Mouse (Mus musculus) kidney, adult 11 months (tissue): ENCODE measurements around the gene Mfsd2a.
"Not testable (repeated sequence)": the region's sequence is repeated elsewhere in the genome, so short reads cannot be mapped to it uniquely, and the experiment has no call there.

Experiments used
- DNase-seq: peaks from one replicate; pipeline ENCODE4 v3.0.0; 2022

Mfsd2a gene

DNA sequence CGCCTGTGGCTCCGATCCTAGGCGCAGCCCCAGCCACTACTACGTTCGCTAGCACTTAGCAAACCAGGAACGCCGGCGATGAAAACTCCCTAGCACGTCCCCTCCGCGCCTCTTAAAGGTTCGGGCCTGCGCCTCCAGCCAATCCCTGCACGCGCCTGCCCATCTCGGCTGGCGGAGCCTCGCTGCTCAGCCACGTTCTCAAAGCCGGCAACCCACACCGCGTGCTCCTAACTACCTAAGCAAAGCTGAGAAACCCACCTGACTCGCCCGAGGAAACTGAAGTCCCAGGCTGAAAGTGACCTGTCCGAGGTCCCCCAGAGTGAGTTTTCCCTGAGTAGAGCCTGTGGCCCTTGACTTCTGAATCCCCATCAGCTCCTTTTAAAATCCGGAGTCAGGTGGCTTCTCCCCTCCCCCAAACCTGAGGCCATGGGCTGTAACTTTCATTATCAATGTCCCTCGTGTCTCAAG lies at the start of gene Mfsd2a:
TSS of gene Mfsd2a (minus strand) at position 89 of the 468 bp plus-strand sequence.
- DNase-seq: peak; percentile 60

DNA sequence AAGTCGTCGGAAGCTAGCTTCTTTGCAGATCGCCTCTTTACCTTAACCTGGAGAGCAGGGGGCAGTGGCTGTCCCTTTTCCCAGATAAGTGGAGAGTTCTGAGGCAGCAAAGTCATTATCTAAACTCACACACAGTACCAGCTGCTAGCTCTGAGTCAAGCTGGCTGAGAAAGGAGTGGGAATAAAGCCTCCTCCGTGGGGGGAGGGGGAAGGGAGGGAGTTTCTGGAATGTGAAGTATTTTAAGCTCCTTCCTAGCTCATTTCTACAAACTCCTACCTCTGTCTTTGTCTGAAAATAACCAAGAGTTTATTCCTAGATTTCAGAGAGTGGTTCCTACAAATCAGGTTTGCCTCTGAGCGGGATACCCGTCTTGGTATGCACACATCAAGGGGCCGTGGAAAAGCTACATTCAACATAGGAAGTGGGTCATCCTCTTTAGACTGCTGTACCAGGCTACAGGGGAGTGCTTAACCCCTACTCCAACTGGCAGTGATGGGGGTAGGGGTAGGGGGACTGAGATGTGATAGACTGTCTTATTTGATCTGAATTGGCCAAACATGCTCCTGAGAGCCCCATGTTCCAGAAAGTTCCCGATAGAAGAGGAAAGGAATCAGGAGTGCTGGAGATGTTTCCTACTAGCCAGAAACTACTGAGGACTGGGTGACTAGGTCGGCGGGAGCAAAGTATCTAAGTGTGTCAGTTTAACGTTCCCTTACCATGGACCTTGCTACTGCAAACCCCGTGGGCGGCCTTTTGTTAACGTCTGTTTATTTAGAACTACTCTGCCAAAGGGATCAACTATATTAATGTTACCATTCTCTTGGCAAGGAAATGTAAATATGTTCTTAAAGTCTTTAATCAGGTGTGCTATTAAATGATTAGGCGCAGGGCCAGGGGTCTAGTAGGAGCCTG lies 44.3 kb upstream of the Mfsd2a start:
- no peak for DNase-seq

GRCm38 (mm10) chr4:123000617-123001342 lies 39.8 kb upstream of the Mfsd2a start:
- no peak for DNase-seq

GRCm38 (mm10) chr4:123000130-123000529 lies 39.1 kb upstream of the Mfsd2a start:
- DNase-seq: no peak

- DNase-seq: no peak
Observed at GRCm38 (mm10) chr4:122999263-122999691, 38.3 kb upstream of the Mfsd2a start.

DNA sequence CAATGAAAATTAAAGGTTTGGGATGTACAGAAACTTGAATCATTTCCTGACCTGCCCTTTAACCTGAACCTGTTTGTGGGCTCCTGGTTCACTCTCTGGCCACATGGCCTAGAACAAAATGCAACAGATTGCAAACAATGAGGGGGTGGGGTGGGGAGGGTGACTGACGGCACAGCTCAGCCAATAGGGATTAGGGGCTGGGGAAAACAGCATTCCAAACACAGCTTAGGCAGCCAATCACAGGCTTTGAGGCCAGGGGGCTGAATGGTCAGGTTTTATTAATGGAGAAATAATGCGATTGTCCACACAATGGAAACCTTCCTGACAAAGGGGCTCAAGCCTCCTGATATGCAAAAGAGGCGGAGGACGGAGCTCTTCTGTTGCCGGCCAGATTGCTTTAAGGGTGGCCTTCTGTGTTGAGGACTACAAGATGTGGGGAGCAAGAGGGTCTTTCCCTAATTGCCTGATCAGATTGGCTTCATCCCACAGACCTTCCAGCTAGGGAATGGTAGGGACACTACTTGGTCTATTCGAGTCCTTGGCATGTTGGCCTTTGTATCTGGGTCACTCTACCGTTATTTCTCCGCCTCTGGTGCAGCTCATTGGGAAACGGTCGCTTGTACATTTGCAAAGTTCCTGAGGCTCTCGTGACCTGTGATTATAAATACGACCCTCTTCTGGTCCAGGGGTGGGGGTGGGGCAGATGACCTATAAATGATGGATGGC lies 37.7 kb upstream of the Mfsd2a start:
- no peak for DNase-seq

GRCm38 (mm10) chr4:122996618-122997381 lies 35.8 kb upstream of the Mfsd2a start:
- DNase-seq: no peak

GRCm38 (mm10) chr4:122996221-122996617 lies 35.2 kb upstream of the Mfsd2a start:
- DNase-seq: no peak

GRCm38 (mm10) chr4:122995404-122996220 lies 34.6 kb upstream of the Mfsd2a start, which contains the start of gene Mycl:
Mycl (plus strand) TSS chr4:122995652.
- DNase-seq: peak; percentile 66

DNA sequence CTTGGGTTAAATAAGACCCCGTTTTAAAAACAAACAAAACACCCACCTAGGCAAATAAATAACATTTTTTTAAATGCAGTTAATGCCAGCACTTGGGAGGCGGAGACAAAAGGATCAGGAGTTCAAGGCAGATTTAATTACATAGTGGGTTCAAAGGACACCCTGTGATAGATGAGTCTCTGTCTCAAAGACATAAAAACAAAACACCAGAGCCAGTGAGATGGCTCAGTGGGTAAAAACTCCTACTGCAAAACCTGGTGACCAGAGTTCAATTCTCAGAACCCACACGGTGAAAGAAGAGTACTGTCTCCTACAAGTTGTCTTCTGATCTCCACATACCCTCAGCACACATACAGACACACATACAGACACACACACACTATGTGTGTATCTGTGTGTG lies 31.3 kb upstream of the Mfsd2a start:
- DNase-seq: no peak

DNA sequence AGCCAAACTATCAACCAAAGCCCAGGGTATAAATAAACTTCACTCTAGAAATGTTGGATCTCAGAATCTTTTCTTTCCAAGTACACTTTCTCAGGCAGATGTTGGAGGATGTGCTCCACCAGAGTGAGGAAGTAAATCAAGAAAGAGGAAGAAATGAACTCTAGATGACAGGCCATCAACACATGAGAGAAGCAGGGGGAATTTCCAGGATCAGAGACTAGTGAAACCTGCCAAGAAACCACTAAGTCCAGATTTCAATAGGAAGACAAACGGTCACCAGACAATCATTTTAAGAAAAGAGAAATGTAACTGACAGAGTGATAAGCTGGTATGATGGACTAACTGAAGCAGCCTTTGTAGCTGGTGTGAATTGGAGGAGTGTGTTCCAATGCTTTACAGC lies 30.2 kb upstream of the Mfsd2a start:
- no peak for DNase-seq

DNA sequence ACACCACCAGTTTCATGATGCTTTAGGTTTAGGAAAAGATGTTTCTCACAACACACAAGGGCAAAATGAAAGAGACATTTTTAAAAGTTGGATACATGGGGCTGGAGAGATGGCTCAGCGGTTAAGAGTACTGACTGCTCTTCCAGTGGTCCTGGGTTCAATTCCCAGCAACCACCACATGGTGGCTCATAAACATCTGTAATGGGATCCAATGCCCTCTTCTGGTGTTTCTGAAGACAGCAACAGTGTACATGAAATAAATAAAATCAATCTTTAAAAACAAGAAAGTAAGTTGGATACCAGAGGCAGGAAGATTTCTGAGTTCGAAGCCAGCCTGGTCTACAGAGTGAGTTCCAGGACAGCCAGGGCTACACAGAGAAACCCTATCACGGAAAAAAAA lies 27.0 kb upstream of the Mfsd2a start:
- not testable (repeated sequence) for DNase-seq

DNA sequence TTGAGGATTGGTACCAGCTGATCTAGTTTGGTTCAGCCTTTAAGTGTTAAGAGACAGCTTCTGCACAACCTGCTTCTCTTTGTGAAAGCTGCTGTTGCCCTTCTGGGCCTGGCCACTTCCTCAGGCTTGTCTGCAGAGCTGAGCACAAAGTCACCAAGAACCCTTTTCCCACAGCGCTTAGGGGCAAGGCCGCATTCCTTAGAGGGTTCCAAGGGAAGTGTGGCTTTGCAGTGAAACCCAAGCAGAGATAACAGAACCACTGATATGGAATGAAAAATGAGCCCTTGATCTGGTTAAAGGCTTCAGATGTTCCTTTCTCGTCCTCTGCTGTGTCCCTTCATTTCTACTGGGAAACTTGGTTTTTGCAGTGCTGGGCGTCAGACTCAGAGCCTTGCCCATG lies 26.4 kb upstream of the Mfsd2a start:
- no peak for DNase-seq

DNA sequence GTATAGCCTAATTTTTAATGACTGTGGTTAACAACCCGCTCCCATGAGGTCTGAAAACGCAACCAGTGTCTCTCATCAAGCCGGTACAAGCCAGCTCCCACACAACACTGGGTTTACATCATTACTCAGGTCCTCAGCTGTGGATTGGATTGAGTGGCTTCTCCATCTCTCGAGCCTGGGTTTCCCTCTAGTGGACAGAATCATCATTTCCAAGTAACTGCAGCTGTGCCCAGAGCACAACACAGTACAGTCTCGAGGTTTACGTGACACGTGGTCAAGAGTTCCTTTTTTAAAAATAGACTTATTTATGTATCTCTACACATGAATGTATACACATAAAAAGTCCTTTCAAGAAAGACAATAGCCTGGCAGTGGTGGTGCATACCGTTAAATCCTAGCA lies 24.1 kb upstream of the Mfsd2a start:
- peak; percentile 55 for DNase-seq

- no peak for DNase-seq
Observed at GRCm38 (mm10) chr4:122983486-122984261, 22.7 kb upstream of the Mfsd2a start.

DNA sequence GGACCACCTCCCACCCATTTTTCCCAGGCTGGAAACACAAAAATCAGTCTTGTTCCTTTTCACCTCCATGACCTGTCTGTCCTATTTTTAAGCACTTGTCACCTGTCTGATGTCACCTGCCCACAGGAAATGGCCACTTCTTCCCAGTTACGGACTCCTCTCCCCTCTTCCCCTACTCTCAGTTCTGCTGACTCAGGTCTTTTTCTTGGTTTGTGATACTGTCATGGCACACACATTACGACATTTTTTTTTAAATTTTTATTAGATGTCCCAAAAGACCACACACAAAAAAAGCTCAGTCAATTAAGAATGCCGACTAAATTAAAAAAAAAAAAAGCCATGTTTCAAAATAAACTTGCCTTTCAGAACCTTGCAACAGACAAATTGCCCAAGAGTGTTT lies 21.5 kb upstream of the Mfsd2a start:
- DNase-seq: no peak

DNA sequence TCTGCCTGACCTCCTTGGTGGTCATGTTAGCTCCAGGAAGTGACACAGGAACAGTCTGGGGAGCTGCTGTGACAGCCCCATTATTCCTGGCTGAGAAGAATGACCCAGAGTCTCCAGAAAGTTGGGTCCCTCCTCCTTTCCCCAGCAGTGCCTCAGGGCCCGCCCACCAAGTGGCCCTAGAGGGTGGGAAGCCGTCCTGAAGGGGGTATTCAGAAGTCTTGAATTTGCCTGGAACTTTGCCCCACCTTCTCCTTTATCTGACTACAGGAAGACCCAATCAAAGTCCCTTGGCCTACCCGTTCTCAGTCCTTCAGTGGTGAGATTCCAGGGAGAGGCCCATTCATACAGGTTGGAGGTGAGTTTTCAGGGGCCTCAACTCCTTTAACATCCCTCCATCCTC lies 20.9 kb upstream of the Mfsd2a start:
- DNase-seq: no peak

- no peak for DNase-seq
Observed at GRCm38 (mm10) chr4:122981238-122981637, 20.2 kb upstream of the Mfsd2a start.

- no peak for DNase-seq
Observed at GRCm38 (mm10) chr4:122980684-122981083, 19.7 kb upstream of the Mfsd2a start.

GRCm38 (mm10) chr4:122979826-122980225 lies 18.8 kb upstream of the Mfsd2a start:
- no peak for DNase-seq

DNA sequence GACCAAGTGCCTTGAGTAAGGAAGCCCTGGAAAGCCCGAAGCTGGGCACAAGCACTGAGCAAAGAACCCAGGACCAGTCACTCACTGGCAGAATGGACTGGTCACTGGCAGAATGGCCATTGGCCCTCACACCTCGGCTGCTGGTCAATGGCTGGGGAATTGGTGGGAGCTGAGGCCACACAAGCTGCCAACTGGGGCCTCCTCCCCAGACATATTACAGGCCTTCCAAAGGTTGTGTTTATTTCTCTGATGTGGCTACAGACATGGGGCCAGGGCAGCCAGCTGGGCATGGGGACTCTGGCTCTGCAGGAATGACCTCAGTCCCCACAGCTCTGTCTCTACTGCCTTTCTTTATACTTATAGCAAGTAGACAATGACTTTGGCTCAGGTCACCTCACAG lies 17.9 kb upstream of the Mfsd2a start:
- no peak for DNase-seq
